Mouse (Mus musculus): ENCODE measurements around the gene Sost.

- TF ChIP-seq CTCF (IDR thresholded peaks at IDR 0.05; ENCODE audit: extremely low read depth, insufficient read depth, low read length) (no peak), POLR2A (IDR thresholded peaks at IDR 0.05; ENCODE audit: extremely low read depth, insufficient read depth, low read length) (no peak)
These were observed 46.4 kb upstream of the Sost start for GRCm38 (mm10) chr11:102013201-102013600.

All from cortical plate, adult 2 months (tissue).